Mouse (Mus musculus): ENCODE data around the gene Gm11444. TPM values are rescaled to one million over a fixed set of nuclear protein-coding genes. Genes with fewer than 3 reads are reported as not detected.

Gene Gm11444
- polyA plus RNA-seq, 1 experiment from 2014 or later: not detected

DNA sequence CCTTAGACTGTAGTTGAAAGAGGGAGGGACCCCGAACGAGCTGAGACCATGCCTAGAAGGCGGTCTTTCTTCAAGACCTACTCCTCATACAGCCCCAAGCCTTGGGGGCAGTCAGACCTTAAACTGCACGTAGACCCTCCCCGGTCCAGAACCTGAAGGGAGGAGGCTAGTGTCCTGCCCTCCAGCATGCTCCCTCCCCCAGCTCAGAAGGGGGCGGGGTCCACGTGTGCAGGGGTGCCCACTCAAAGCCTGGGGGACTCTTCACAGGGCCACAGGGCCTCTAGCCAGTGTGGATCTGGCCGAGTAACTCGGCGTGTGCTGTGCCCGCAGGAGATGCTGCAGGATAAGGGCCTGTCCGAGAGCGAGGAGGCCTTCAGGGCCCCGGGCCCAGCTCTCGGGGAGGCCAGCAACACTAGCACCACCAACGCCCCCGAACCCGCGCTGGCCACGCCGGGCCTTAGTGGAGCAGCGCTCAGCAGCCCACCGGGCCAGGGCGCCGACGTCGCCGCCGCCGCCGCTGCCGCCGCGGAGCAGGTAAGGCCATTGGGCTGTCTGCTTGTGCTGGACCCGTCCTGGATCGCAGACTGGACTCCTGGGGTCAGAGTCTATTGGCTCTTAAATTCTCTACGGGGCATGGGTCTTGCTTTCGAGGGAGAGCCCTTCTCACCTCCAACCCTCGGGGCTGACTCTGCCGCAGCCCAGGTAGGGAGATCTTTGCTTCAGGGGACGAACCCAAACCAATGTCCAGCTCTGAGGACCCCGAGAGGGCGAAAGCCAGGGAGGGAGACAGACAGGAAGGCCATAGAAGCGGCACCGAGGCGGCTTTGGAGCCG lies 39.8 kb upstream of the Gm11444 start:
- H3K4me3 ChIP-seq (ENCODE audit: low read length): no peak overlapping the region

DNA sequence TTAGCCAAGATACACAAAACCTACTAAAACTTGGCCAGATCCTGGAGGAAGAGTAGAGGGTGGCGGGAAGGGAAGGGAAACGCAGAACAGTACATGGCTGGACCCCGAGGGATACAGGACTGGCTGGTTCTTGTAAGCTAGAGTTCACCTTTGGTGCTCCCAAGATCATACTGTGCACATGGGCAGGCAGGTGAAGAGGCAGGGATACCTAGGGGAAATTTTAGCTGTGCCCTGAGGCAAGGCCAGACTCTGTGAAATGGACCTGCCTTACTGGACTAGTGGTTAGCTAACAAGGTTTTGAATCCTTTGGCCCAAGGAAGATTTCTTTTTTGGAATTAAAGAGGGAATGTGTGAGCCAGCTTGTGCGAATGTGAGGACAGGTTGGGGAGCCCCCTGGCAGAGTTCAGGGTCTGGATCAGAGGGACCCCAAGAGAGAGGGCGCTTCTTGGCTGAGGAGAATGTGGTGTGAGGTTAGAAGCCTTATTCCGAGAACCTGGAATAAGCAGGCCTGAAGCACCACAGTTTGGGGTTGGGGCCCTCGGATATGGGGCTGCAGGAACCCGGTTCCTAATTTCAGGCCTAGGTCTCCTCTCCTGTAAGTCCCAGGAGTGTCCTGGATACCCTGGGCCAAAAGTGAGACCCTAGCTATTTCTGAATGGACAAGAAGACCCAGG lies 39.1 kb upstream of the Gm11444 start:
- H3K27ac ChIP-seq (ENCODE audit: low read length): no peak overlapping the region
- no peak overlapping the region for H3K9ac ChIP-seq (ENCODE audit: low read depth, low read length)
- no peak overlapping the region for H3K4me2 ChIP-seq (ENCODE audit: low read depth, low read length)
- H3K9me3 ChIP-seq (ENCODE audit: control insufficient read depth, low read length): no peaks in the 10 kb centered on the region
- peaks cover 10% of the 10 kb centered on the region for H3K4me1 ChIP-seq (ENCODE audit: control insufficient read depth, insufficient read depth, low read length)
- H3K27me3 ChIP-seq (replicated peaks; ENCODE audit: control insufficient read depth, insufficient read depth, low read length): peaks cover 79% of the 10 kb centered on the region
- 0 out of 2 replicates have a peak, but pooled peaks have one; percentile 7 for ATAC-seq
- WGBS: 48% methylated on average over 8 of the region's 8 CpGs
- no peaks in the 10 kb centered on the region for H3K36me3 ChIP-seq (ENCODE audit: control insufficient read depth, insufficient read depth, low read length)
- no peak overlapping the region for H3K4me3 ChIP-seq (ENCODE audit: low read length)

More for the DNA sequence above, 39.8 kb upstream of the Gm11444 start:
- Histone ChIP-seq H3K27me3 (replicated peaks; ENCODE audit: control insufficient read depth, insufficient read depth, low read length) (peaks cover 85% of the 10 kb centered on the region), H3K4me1 (ENCODE audit: control insufficient read depth, insufficient read depth, low read length) (peaks cover 14% of the 10 kb centered on the region), H3K27ac (ENCODE audit: low read length) (no peak overlapping the region), H3K36me3 (ENCODE audit: control insufficient read depth, insufficient read depth, low read length) (no peaks in the 10 kb centered on the region), H3K9me3 (ENCODE audit: control insufficient read depth, low read length) (no peaks in the 10 kb centered on the region), H3K9ac (ENCODE audit: low read depth, low read length) (no peak overlapping the region), H3K4me2 (ENCODE audit: low read depth, low read length) (no peak overlapping the region)
- 11% methylated on average over 47 of the region's 47 CpGs for WGBS
- ATAC-seq: no peak

DNA sequence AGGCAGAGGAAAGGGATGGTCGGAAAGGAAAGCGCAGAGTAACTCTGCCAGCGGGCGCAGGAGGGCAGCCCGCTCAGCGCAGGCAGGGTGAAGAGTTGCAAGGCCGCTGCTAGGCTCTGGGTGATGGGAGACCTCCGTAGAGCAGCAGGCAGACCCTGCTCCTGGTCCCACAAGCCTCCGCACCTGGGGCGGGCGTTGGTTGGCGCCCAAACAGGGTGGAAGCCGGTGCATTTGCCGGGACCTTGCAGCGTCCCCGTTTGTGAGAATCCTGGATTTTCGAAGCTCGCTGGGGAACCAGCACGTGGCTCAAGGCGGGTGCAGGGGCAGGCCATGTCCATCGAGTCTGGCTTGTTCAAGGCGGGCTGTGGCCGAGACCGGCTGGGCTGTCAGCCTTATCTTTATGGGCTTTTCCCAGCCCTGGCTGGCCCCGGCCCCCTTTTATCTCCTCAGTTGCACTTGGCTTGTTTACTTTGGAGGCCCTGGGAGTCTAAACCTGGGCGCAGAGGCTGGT lies 38.4 kb upstream of the Gm11444 start:
- peak; percentile 81 for ATAC-seq

DNA sequence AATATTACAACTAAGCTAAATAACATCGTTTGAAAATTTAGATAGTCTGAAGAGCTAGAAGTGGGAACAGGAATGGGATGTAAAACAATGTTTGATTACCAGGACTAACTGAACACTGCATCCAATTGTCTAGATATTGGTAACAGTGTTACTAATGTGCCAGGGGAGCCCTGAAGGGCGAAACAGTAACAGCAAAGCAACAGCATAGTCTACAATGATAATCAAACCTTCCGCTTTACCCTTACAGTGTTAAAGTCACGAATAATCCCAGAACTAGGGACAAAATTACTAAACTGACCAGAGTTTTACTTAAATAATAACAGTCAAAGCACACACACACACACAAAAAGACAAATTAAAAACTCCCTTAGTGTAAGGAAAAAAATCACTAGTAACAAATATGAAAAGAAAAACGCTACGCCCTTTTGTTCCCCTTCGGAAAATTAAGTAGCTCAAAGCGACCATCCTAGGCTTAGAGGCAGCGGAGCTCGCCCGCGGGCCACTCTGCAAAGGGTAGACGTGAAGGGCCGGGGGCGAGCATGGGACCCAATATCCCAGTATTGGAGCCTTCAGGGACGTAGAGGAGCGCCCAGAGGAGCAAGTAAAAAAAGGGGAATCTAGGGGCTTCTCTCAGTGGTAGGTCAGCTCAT lies 37.8 kb upstream of the Gm11444 start:
- no peak overlapping the region for H3K4me2 ChIP-seq (ENCODE audit: low read depth, low read length)
- H3K9ac ChIP-seq (ENCODE audit: low read depth, low read length): no peak overlapping the region
- no peaks in the 10 kb centered on the region for H3K36me3 ChIP-seq (ENCODE audit: control insufficient read depth, insufficient read depth, low read length)
- ATAC-seq: no peak
- 0 out of 2 replicates have a peak overlapping the region, but pooled peaks have one; percentile 4 for H3K4me3 ChIP-seq (ENCODE audit: low read length)
- peaks cover 10% of the 10 kb centered on the region for H3K4me1 ChIP-seq (ENCODE audit: control insufficient read depth, insufficient read depth, low read length)
- H3K27ac ChIP-seq (ENCODE audit: low read length): no peak overlapping the region
- 8% methylated on average over 17 of the region's 17 CpGs for WGBS
- peaks cover 70% of the 10 kb centered on the region for H3K27me3 ChIP-seq (replicated peaks; ENCODE audit: control insufficient read depth, insufficient read depth, low read length)
- H3K9me3 ChIP-seq (ENCODE audit: control insufficient read depth, low read length): no peaks in the 10 kb centered on the region

More for the DNA sequence above, 38.4 kb upstream of the Gm11444 start:
- H3K4me2 ChIP-seq (ENCODE audit: low read depth, low read length): no peak overlapping the region
- H3K27me3 ChIP-seq (replicated peaks; ENCODE audit: control insufficient read depth, insufficient read depth, low read length): peaks cover 72% of the 10 kb centered on the region
- H3K4me3 ChIP-seq (ENCODE audit: low read length): peak overlapping the region; percentile 4; the same call in 1 of the 2 replicates
- WGBS: 4% methylated on average over 26 of the region's 26 CpGs
- H3K9ac ChIP-seq (ENCODE audit: low read depth, low read length): no peak overlapping the region
- H3K4me1 ChIP-seq (ENCODE audit: control insufficient read depth, insufficient read depth, low read length): peaks cover 10% of the 10 kb centered on the region
- no peak overlapping the region for H3K27ac ChIP-seq (ENCODE audit: low read length)
- no peaks in the 10 kb centered on the region for H3K36me3 ChIP-seq (ENCODE audit: control insufficient read depth, insufficient read depth, low read length)
- H3K9me3 ChIP-seq (ENCODE audit: control insufficient read depth, low read length): no peaks in the 10 kb centered on the region

- no peak for ATAC-seq
- H3K9me3 ChIP-seq (ENCODE audit: control insufficient read depth, low read length): no peaks in the 10 kb centered on the region
- H3K4me1 ChIP-seq (ENCODE audit: control insufficient read depth, insufficient read depth, low read length): peaks cover 10% of the 10 kb centered on the region
- no peak overlapping the region for H3K4me3 ChIP-seq (ENCODE audit: low read length)
- no peak overlapping the region for H3K9ac ChIP-seq (ENCODE audit: low read depth, low read length)
- H3K4me2 ChIP-seq (ENCODE audit: low read depth, low read length): no peak overlapping the region
- H3K27ac ChIP-seq (ENCODE audit: low read length): no peak overlapping the region
- H3K36me3 ChIP-seq (ENCODE audit: control insufficient read depth, insufficient read depth, low read length): no peaks in the 10 kb centered on the region
- peaks cover 69% of the 10 kb centered on the region for H3K27me3 ChIP-seq (replicated peaks; ENCODE audit: control insufficient read depth, insufficient read depth, low read length)
- WGBS: 29% methylated on average over 6 of the region's 6 CpGs
Measured at GRCm38 (mm10) chr11:85887273-85887672, 37.1 kb upstream of the Gm11444 start.

GRCm38 (mm10) chr11:85886429-85886785 lies 36.3 kb upstream of the Gm11444 start:
- Histone ChIP-seq H3K9me3 (ENCODE audit: control insufficient read depth, low read length) (no peaks in the 10 kb centered on the region), H3K4me3 (ENCODE audit: low read length) (no peak overlapping the region), H3K4me2 (ENCODE audit: low read depth, low read length) (no peak overlapping the region), H3K36me3 (ENCODE audit: control insufficient read depth, insufficient read depth, low read length) (no peaks in the 10 kb centered on the region), H3K27me3 (replicated peaks; ENCODE audit: control insufficient read depth, insufficient read depth, low read length) (peaks cover 62% of the 10 kb centered on the region), H3K27ac (ENCODE audit: low read length) (no peak overlapping the region), H3K9ac (ENCODE audit: low read depth, low read length) (no peak overlapping the region), H3K4me1 (ENCODE audit: control insufficient read depth, insufficient read depth, low read length) (peaks cover 10% of the 10 kb centered on the region)
- 10% methylated on average over 22 of the region's 22 CpGs for WGBS
- ATAC-seq: no peak

- ATAC-seq: no peak
- H3K4me1 ChIP-seq (ENCODE audit: control insufficient read depth, insufficient read depth, low read length): peaks cover 10% of the 10 kb centered on the region
- WGBS: 25% methylated on average over 26 of the region's 28 CpGs
- H3K36me3 ChIP-seq (ENCODE audit: control insufficient read depth, insufficient read depth, low read length): no peaks in the 10 kb centered on the region
- H3K27me3 ChIP-seq (replicated peaks; ENCODE audit: control insufficient read depth, insufficient read depth, low read length): peaks cover 58% of the 10 kb centered on the region
- H3K9me3 ChIP-seq (ENCODE audit: control insufficient read depth, low read length): no peaks in the 10 kb centered on the region
- no peak within 1 kb of the TSS for H3K4me2 ChIP-seq (ENCODE audit: low read depth, low read length)
- no peak within 1 kb of the TSS for H3K9ac ChIP-seq (ENCODE audit: low read depth, low read length)
- no peak within 1 kb of the TSS for H3K4me3 ChIP-seq (ENCODE audit: low read length)
- H3K27ac ChIP-seq (ENCODE audit: low read length): no peak within 1 kb of the TSS
Measured at GRCm38 (mm10) chr11:85885665-85886428, 35.7 kb upstream of the Gm11444 start, which contains the start of gene Tbx4. Gene Tbx4 (plus strand): TSS chr11:85886422.

DNA sequence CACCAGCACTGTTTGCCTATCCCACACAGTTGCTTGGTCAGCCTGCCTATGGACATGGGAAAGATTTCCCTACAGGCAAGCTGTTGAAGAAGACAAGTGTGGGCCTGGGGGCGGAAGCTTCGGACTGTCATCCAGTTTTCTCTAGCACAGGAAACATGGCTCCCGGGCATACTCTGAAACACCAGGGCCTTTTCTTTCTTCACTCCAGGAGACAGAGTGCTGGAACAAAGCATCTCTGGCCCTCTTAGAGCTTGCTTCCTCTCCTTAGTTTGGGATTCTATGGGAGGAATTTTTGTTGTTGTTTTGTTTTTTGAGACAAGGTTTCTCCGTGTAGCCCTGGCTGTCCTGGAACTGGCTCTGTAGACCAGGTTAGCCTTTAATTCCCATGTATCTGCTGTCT lies 34.4 kb upstream of the Gm11444 start:
- no peak overlapping the region for H3K4me2 ChIP-seq (ENCODE audit: low read depth, low read length)
- no peaks in the 10 kb centered on the region for H3K36me3 ChIP-seq (ENCODE audit: control insufficient read depth, insufficient read depth, low read length)
- ATAC-seq: no peak
- H3K27ac ChIP-seq (ENCODE audit: low read length): no peak overlapping the region
- no peak overlapping the region for H3K9ac ChIP-seq (ENCODE audit: low read depth, low read length)
- H3K4me1 ChIP-seq (ENCODE audit: control insufficient read depth, insufficient read depth, low read length): peaks cover 10% of the 10 kb centered on the region
- H3K27me3 ChIP-seq (replicated peaks; ENCODE audit: control insufficient read depth, insufficient read depth, low read length): peaks cover 47% of the 10 kb centered on the region
- H3K9me3 ChIP-seq (ENCODE audit: control insufficient read depth, low read length): no peaks in the 10 kb centered on the region
- H3K4me3 ChIP-seq (ENCODE audit: low read length): no peak overlapping the region
- WGBS: 79% methylated on average over 4 of the region's 4 CpGs

Measured in intestine, embryonic 16.5 days (tissue).